Mouse (Mus musculus) CD8-positive naive resting alpha-beta T cell, adult 2 months (primary cell): ENCODE measurements around the gene Olfr168.
"Not testable (repeated sequence)": the region's sequence is repeated elsewhere in the genome, so short reads cannot be mapped to it uniquely, and the experiment has no call there.

Experiments used
- DNase-seq, 2 experiments: peaks; one replicate each; pipeline ENCODE4 v3.0.0; 2022; ENCODE audit warnings: low read depth in 2 of 2, low spot score in 2 of 2

Olfr168 gene

DNA sequence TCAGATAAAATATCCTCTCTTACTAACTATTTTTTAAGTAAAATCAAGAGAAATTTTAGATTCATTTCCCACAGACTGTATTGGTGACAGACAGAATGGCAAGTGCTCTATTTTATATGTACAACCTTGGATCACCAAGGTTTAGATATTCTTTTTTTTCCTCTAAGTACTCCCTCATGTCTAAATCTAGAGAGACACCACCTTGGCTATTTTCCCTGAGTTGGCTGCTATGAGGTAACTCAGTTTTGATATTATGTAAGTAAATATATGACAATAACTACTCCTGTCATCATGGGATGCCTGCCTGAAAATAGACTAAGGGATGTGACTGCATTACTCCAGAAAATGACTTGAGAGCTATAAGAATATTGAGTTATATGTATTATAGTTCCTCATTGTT is at the start of gene Olfr168:
Gene Olfr168 (minus strand): TSS at position 101 of the 400 bp plus-strand sequence.
- no peak for DNase-seq

- not testable (repeated sequence) for DNase-seq
These were observed 36.4 kb upstream of the Olfr168 start, which contains the start of gene Olfr169 for GRCm38 (mm10) chr16:19571709-19572108. Gene Olfr169, minus strand, starts transcription at chr16:19571809.

DNA sequence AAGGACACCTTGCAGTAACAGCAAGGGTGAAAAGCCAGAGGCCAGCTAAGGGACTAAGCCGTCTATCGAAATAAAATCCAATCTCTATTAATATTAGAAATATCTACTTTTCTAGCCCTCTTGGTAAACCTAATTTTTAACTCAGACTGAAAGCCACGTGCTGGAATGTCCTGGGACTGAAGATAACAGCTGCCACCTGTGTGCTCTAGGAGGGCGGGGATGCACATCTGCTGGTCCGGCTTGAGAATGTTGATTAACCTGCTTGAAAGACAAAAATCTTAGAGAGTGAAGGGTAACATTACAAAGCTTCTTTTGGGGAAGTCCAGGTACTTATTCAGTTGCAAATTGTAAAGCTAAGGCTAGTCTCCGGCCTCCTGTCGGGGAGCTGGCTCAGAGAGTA is 18.1 kb upstream of the Olfr168 start:
- DNase-seq = not testable (repeated sequence)

- not testable (repeated sequence) for DNase-seq
These were observed 16.9 kb upstream of the Olfr168 start for GRCm38 (mm10) chr16:19552246-19552645.

- no peak for DNase-seq
These were observed 13.2 kb downstream of the Olfr168 start, which contains the start of gene Olfr167 for GRCm38 (mm10) chr16:19522166-19522565. Gene Olfr167, minus strand, starts transcription at chr16:19522266.

DNA sequence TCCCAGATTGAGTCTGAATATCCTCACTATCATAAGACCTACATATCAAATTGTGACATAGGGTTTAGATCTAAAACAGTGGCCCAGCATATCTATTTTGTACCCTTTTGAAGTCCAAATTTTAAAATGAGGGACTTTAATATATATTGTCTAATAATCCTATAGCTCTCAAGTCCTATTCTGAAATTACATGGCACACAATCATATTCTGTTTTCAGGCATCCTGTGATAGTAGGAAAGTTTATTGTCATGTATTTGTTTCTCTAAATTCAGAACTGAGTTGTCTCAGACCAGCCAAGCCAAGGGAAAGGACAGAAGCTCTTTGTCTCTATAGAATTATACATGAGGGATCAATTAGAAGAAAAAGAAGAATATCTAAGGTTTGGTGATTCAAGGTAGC is 52.0 kb downstream of the Olfr168 start, which contains the start of gene Olfr166:
Gene Olfr166 (plus strand): TSS at position 301 of the 400 bp plus-strand sequence.
- no peak for DNase-seq
